Mouse (Mus musculus) Muller cell, postnatal 12 days (primary cell): Measurements from ENCODE around the gene Fam107b.

Experiments used
- DNase-seq: peaks from one replicate; pipeline ENCODE4 v3.0.0-alpha.2; 2015; ENCODE audit errors: inconsistent ontology term

Fam107b gene

GRCm38 (mm10) chr2:3608868-3609854 is 38.9 kb downstream of the Fam107b start:
- peak; percentile 50 for DNase-seq

- DNase-seq: no peak
Measured at GRCm38 (mm10) chr2:3618446-3618845, 48.2 kb downstream of the Fam107b start.

- no peak for DNase-seq
Measured at GRCm38 (mm10) chr2:3621568-3621967, 51.3 kb downstream of the Fam107b start.

- no peak for DNase-seq
Measured at GRCm38 (mm10) chr2:3622158-3622557, 51.9 kb downstream of the Fam107b start.

GRCm38 (mm10) chr2:3623207-3623980 is 53.1 kb downstream of the Fam107b start:
- DNase-seq: no peak

- no peak for DNase-seq
Measured at GRCm38 (mm10) chr2:3623981-3624584, 53.8 kb downstream of the Fam107b start.

- DNase-seq: no peak
Measured at GRCm38 (mm10) chr2:3629096-3629495, 58.8 kb downstream of the Fam107b start.

- DNase-seq: no peak
Measured at GRCm38 (mm10) chr2:3629741-3630140, 59.5 kb downstream of the Fam107b start.

GRCm38 (mm10) chr2:3630769-3631477 is 60.6 kb downstream of the Fam107b start:
- no peak for DNase-seq

GRCm38 (mm10) chr2:3633137-3633536 is 62.8 kb downstream of the Fam107b start:
- DNase-seq: no peak

GRCm38 (mm10) chr2:3636771-3637170 is 66.5 kb downstream of the Fam107b start:
- DNase-seq: no peak

GRCm38 (mm10) chr2:3641001-3641770 is 70.9 kb downstream of the Fam107b start:
- no peak for DNase-seq

GRCm38 (mm10) chr2:3642949-3643348 is 72.7 kb downstream of the Fam107b start:
- DNase-seq: no peak

- no peak for DNase-seq
Measured at GRCm38 (mm10) chr2:3645741-3646140, 75.5 kb downstream of the Fam107b start.

GRCm38 (mm10) chr2:3649171-3649570 is 78.9 kb downstream of the Fam107b start:
- DNase-seq: no peak

GRCm38 (mm10) chr2:3654606-3655005 is 84.3 kb downstream of the Fam107b start:
- no peak for DNase-seq

- no peak for DNase-seq
Measured at GRCm38 (mm10) chr2:3656091-3656490, 85.8 kb downstream of the Fam107b start.

GRCm38 (mm10) chr2:3656834-3657233 is 86.5 kb downstream of the Fam107b start:
- no peak for DNase-seq

GRCm38 (mm10) chr2:3657376-3657775 is 87.1 kb downstream of the Fam107b start:
- no peak for DNase-seq

- DNase-seq: peak; percentile 56
Measured at GRCm38 (mm10) chr2:3657811-3658730, 87.8 kb downstream of the Fam107b start.
